In the genomic region with DNA sequence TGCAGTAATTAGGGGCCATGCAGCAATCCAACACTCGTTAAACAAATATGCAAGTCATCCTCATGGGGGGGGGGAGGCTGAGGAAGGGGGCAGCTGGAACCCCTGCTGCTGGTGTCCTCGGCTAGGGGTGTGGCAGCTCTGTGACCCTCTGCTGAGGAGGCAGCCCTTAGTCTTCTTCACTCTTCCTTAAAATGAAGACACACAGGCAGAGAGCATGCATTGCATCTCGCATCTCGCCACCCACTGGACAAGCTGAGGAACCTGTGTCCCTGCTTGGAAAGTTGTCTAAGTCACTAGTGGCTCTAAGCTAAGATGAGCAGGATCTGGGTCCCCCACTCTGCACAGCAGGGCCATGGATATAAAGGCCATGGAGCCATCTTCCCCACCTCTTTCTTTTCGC, we compare ENCODE assay signal across 14 mouse cellular contexts. TPM values are rescaled to one million over a fixed set of nuclear protein-coding genes. Genes with fewer than 3 reads are reported as not detected.
DNase-seq lines count a peak whose midpoint lies in the region; ATAC-seq and TF ChIP-seq lines count a peak whose summit lies in the region.
"Had no signal": no experiment of that assay in that cellular context is flagged by ENCODE, and none has a peak within 500 bp of the region (broad histone marks: within the 10 kb centered on the region; RNA-seq: fewer than 3 reads in every experiment).

No protein-coding gene starts in this region.

- 8% methylated on average over 5 of the region's 5 CpGs for WGBS in intestine, postnatal 0 days
- 8% methylated on average over 5 of the region's 5 CpGs for WGBS in intestine, embryonic 16.5 days
- WGBS in kidney, embryonic 15.5 days, result 5% methylated on average over 5 of the region's 5 CpGs

- no peak overlapping the region for H3K27ac ChIP-seq in intestine, postnatal 0 days (ENCODE audit: low read depth, low read length)
- H3K27ac ChIP-seq in intestine, embryonic 16.5 days (ENCODE audit: low read length), result no peak overlapping the region
- H3K27ac ChIP-seq in kidney, embryonic 15.5 days, result no peak overlapping the region

- no peak overlapping the region for H3K4me3 ChIP-seq in intestine, postnatal 0 days (ENCODE audit: low read depth, low read length)
- H3K4me3 ChIP-seq in intestine, embryonic 16.5 days (ENCODE audit: low read length), result no peak overlapping the region
- H3K4me3 ChIP-seq in kidney, embryonic 15.5 days (replicated peaks), result no peak overlapping the region

- peaks cover 7% of the 10 kb centered on the region; the same call in 1 of the 2 replicates for H3K4me1 ChIP-seq in intestine, postnatal 0 days (replicated peaks; ENCODE audit: control insufficient read depth, insufficient read depth, low read length)
- H3K4me1 ChIP-seq in intestine, embryonic 16.5 days (ENCODE audit: control insufficient read depth, insufficient read depth, low read length), result peaks cover 14% of the 10 kb centered on the region; the same call in 1 of the 2 replicates
- H3K4me1 ChIP-seq in kidney, embryonic 15.5 days, result peaks cover 34% of the 10 kb centered on the region

- no peak overlapping the region for H3K4me2 ChIP-seq in intestine, postnatal 0 days (replicated peaks; ENCODE audit: low read depth)
- no peak overlapping the region for H3K4me2 ChIP-seq in intestine, embryonic 16.5 days (ENCODE audit: low read depth, low read length)
- H3K4me2 ChIP-seq in kidney, embryonic 15.5 days, result no peak overlapping the region

- peaks cover 82% of the 10 kb centered on the region for H3K27me3 ChIP-seq in intestine, postnatal 0 days (replicated peaks; ENCODE audit: control insufficient read depth, insufficient read depth, low read length)
- H3K27me3 ChIP-seq in intestine, embryonic 16.5 days (replicated peaks; ENCODE audit: control insufficient read depth, insufficient read depth, low read length), result peaks cover 68% of the 10 kb centered on the region
- H3K27me3 ChIP-seq in kidney, embryonic 15.5 days, result peaks cover 91% of the 10 kb centered on the region

- no peak for ATAC-seq in intestine, postnatal 0 days
- ATAC-seq in intestine, embryonic 16.5 days, result no peak
- ATAC-seq in granulocyte monocyte progenitor cell, adult 5-6 weeks (replicated peaks; ENCODE audit: poor library complexity, severe bottlenecking), result peak; percentile 53
- ATAC-seq in kidney, embryonic 15.5 days (replicated peaks; ENCODE audit: low FRiP score), result no peak

- no peaks in the 10 kb centered on the region for H3K9me3 ChIP-seq in intestine, postnatal 0 days (ENCODE audit: control insufficient read depth)
- no peaks in the 10 kb centered on the region for H3K9me3 ChIP-seq in intestine, embryonic 16.5 days (ENCODE audit: control insufficient read depth, low read length)
- no peaks in the 10 kb centered on the region for H3K9me3 ChIP-seq in kidney, embryonic 15.5 days (replicated peaks)

- DNase-seq in 416B (ENCODE audit: low read depth) (peak; percentile 50), MN1 (ENCODE audit: low spot score) (peak; percentile 49)
- no peak for DNase-seq in adrenal gland, postnatal 36 days
- DNase-seq in spleen, adult 12 weeks (ENCODE audit: low spot score), result no peak
- DNase-seq: kidney, postnatal 14 days; lung, adult 18-20 months; right cerebral cortex, postnatal 25 days; thymus, adult 18-20 months had no signal

- no peak overlapping the region for H3K9ac ChIP-seq in intestine, postnatal 0 days (ENCODE audit: low read depth, low read length)
- no peak overlapping the region for H3K9ac ChIP-seq in intestine, embryonic 16.5 days (ENCODE audit: low read depth, low read length)
- no peak overlapping the region for H3K9ac ChIP-seq in kidney, embryonic 15.5 days

- H3K36me3 ChIP-seq in intestine, postnatal 0 days (ENCODE audit: control insufficient read depth, insufficient read depth), result no peaks in the 10 kb centered on the region
- H3K36me3 ChIP-seq in intestine, embryonic 16.5 days (ENCODE audit: control insufficient read depth, insufficient read depth, low read length), result no peaks in the 10 kb centered on the region
- no peaks in the 10 kb centered on the region for H3K36me3 ChIP-seq in kidney, embryonic 15.5 days

- TF ChIP-seq CTCF in intestine, postnatal 0 days (IDR thresholded peaks at IDR 0.05; ENCODE audit: low read depth), result peak; percentile 51

RNA-seq across cellular contexts. Expression of gene Sp9, which starts 5.7 kb away (rescaled TPM):
- polyA plus RNA-seq in intestine, postnatal 0 days (2015; fragmentation: Nextera tagmentation; extraction: Ambion mirVana), result not detected in 2 replicates
- polyA plus RNA-seq in intestine, embryonic 16.5 days (2015; fragmentation: Nextera tagmentation; extraction: Ambion mirVana), result not detected in 2 replicates
- total RNA-seq in granulocyte monocyte progenitor cell, adult 5-6 weeks (2014; fragmentation: Nextera tagmentation), result not detected in 2 replicates
- total RNA-seq in granulocyte monocyte progenitor cell, adult 5-6 weeks (2017), result not detected in 2 replicates
- not detected for total RNA-seq in adrenal gland, postnatal 36 days (2021)
- polyA plus RNA-seq in kidney, embryonic 15.5 days (2015; fragmentation: Nextera tagmentation; extraction: Ambion mirVana), result 0.06 TPM in 1 of 2 replicates, not detected in the other
- total RNA-seq: heart, postnatal 25 days had no signal
- polyA plus RNA-seq: gonadal fat pad, adult 2 months had no signal

RNA-seq across cellular contexts. Expression of gene Scrn3, which starts 46.4 kb away (rescaled TPM):
- 7.8 and 8.7 TPM in 2 replicates for polyA plus RNA-seq in intestine, postnatal 0 days (2015; fragmentation: Nextera tagmentation; extraction: Ambion mirVana)
- polyA plus RNA-seq in intestine, embryonic 16.5 days (2015; fragmentation: Nextera tagmentation; extraction: Ambion mirVana), result 16.6 and 16.9 TPM in 2 replicates
- total RNA-seq in granulocyte monocyte progenitor cell, adult 5-6 weeks (2014; fragmentation: Nextera tagmentation), result 5.5 and 9.2 TPM in 2 replicates
- 9.0 and 9.6 TPM in 2 replicates for total RNA-seq in granulocyte monocyte progenitor cell, adult 5-6 weeks (2017)
- 10 to 100 TPM; 18.8 to 26.8 TPM for total RNA-seq in adrenal gland, postnatal 36 days (2021)
- polyA plus RNA-seq in kidney, embryonic 15.5 days (2015; fragmentation: Nextera tagmentation; extraction: Ambion mirVana), result 18.5 TPM in 2 replicates

RNA-seq across cellular contexts. Expression of gene Cir1, which starts 46.5 kb away (rescaled TPM):
- polyA plus RNA-seq in intestine, postnatal 0 days (2015; fragmentation: Nextera tagmentation; extraction: Ambion mirVana), result 17.1 and 19.9 TPM in 2 replicates
- polyA plus RNA-seq in intestine, embryonic 16.5 days (2015; fragmentation: Nextera tagmentation; extraction: Ambion mirVana), result 14.7 and 14.9 TPM in 2 replicates
- 9.9 and 11.6 TPM in 2 replicates for total RNA-seq in granulocyte monocyte progenitor cell, adult 5-6 weeks (2014; fragmentation: Nextera tagmentation)
- 14.0 and 14.1 TPM in 2 replicates for total RNA-seq in granulocyte monocyte progenitor cell, adult 5-6 weeks (2017)
- 10 to 100 TPM; 15.7 to 21.3 TPM for total RNA-seq in adrenal gland, postnatal 36 days (2021)
- 24.5 and 25.8 TPM in 2 replicates for polyA plus RNA-seq in kidney, embryonic 15.5 days (2015; fragmentation: Nextera tagmentation; extraction: Ambion mirVana)

RNA-seq across cellular contexts. Expression of gene Ola1, which starts 47.3 kb away (rescaled TPM):
- 42.3 and 43.3 TPM in 2 replicates for polyA plus RNA-seq in intestine, postnatal 0 days (2015; fragmentation: Nextera tagmentation; extraction: Ambion mirVana)
- 73.7 and 81.5 TPM in 2 replicates for polyA plus RNA-seq in intestine, embryonic 16.5 days (2015; fragmentation: Nextera tagmentation; extraction: Ambion mirVana)
- total RNA-seq in granulocyte monocyte progenitor cell, adult 5-6 weeks (2014; fragmentation: Nextera tagmentation), result 114 and 138 TPM in 2 replicates
- 177 and 178 TPM in 2 replicates for total RNA-seq in granulocyte monocyte progenitor cell, adult 5-6 weeks (2017)
- 10 to 100 TPM; 52.4 to 57.9 TPM for total RNA-seq in adrenal gland, postnatal 36 days (2021)
- polyA plus RNA-seq in kidney, embryonic 15.5 days (2015; fragmentation: Nextera tagmentation; extraction: Ambion mirVana), result 88.9 and 97.6 TPM in 2 replicates

Comparison
In these comparisons a context has a peak if more than half of its experiments do, and no peak if none do; other contexts are left out.
1. DNase-seq: peak in 416B (single experiment) and MN1 (single experiment); none in adrenal gland, postnatal 36 days (0 of 2) and spleen, adult 12 weeks (single experiment).